Mouse (Mus musculus) mesoderm, embryonic 11.5 days (tissue): ENCODE results near the gene Mamld1.
A peak's percentile ranks its signal among the peaks of the same experiment; 100 is the strongest.

ENCODE experiments used
- DNase-seq: peaks from one replicate; pipeline ENCODE4 v3.0.0-alpha.2; 2012; ENCODE audit warnings: low read depth, low spot score

The Mamld1 gene

DNA sequence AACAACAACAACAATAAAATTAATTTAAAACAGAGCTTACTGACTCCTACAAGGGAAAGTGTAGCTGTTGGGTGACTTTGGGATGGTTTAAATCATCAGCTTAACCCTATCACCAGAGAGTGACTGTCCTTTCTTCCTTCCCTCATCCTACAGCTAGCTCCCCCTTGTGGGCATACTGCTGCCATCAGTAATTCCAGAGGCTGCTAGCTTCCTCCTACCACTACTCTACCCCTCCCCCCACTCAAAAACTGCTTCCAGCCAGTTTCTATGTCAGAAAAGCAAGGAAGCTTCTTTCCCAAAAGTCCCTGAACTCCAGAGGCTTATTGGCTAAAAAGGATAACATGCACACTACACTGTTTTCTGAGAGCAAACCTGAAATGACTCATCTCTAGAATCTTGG is 81.4 kb downstream of the Mamld1 start:
- peak; percentile 6 for DNase-seq

- DNase-seq = no peak
Measured at GRCm38 (mm10) chrX:71141390-71141789, 91.3 kb downstream of the Mamld1 start.

- no peak for DNase-seq
Measured at GRCm38 (mm10) chrX:71149441-71150050, 99.5 kb downstream of the Mamld1 start.

GRCm38 (mm10) chrX:71150551-71151001 is 100.5 kb downstream of the Mamld1 start:
- DNase-seq = no peak

DNA sequence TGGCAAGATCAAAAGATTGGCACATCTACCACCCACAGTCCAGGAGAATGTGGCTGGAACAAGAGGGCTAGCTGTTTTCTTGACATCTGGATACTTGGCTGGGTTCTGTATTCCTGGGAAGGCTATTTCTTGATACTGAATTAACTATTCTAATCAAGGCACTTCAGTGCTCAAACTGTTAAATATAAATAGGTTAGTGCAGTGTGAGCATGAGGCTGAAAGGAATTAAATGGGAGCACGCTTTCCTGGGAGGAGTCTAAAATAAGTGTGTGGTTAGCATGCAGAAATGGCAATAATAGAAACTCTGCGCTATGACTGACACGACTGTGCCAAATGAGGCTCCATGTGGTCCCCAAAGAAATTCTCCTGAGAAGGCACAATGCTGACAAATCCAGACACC is 131.5 kb downstream of the Mamld1 start:
- no peak for DNase-seq

GRCm38 (mm10) chrX:71183671-71184070 is 133.6 kb downstream of the Mamld1 start:
- no peak for DNase-seq

- no peak for DNase-seq
Measured at GRCm38 (mm10) chrX:71186396-71186795, 136.3 kb downstream of the Mamld1 start.

DNA sequence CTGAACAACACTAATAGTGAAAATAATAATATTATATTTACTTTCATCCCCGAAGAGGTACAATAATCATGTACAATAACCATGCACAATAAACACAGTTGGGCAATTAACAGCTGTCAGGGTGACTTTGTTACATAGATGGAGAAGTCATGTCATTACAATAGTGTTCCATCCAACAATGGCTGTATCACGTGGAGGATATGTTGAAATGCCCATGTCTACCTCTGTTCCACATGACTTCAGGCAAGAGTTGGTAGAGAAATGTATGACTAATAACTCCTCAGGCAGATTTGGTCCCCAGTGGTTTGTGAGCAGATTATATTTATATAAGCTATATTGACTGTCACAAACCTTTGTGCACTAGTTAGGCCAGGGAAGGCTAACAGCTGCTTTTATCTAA is 154.7 kb downstream of the Mamld1 start:
- no peak for DNase-seq
